Mouse (Mus musculus) midbrain, embryonic 13.5 days (tissue): Measurements from ENCODE around the gene Erc1. TPM values are rescaled to one million over a fixed set of nuclear protein-coding genes. Genes with fewer than 3 reads are reported as not detected.
"Not testable (repeated sequence)": the region's sequence is repeated elsewhere in the genome, so short reads cannot be mapped to it uniquely, and the experiment has no call there.

Experiments
- ATAC-seq: fragments of 200-750 bp; cut with Nextera tagmentation; 2 replicates; pipeline ENCODE4 v1.8.0; 2017; ENCODE audit warnings: mild to moderate bottlenecking, moderate TSS enrichment, moderate library complexity
- H3K27ac ChIP-seq: fragments of 300-500 bp; sonication (generic); 2 replicates; pipeline ENCODE4 v1.5.1; 2015; ENCODE audit warnings: inconsistent platforms, mild to moderate bottlenecking, moderate library complexity
- H3K27me3 ChIP-seq: fragments of 300-500 bp; sonication (generic); 2 replicates; pipeline ENCODE4 v1.6.1; 2015; ENCODE audit warnings: mild to moderate bottlenecking, inconsistent platforms
- H3K36me3 ChIP-seq: fragments of 300-500 bp; sonication (generic); 2 replicates; pipeline ENCODE4 v1.6.1; 2015; ENCODE audit warnings: mild to moderate bottlenecking, inconsistent platforms
- H3K4me1 ChIP-seq: fragments of 300-500 bp; sonication (generic); replicated peaks from 2 replicates; pipeline ENCODE4 v1.6.1; 2015; ENCODE audit warnings: inconsistent platforms
- H3K4me2 ChIP-seq: fragments of 300-500 bp; sonication (generic); replicated peaks from 2 replicates; pipeline ENCODE4 v1.6.1; 2015; ENCODE audit warnings: moderate library complexity, mild to moderate bottlenecking, inconsistent platforms
- H3K4me3 ChIP-seq: fragments of 300-500 bp; sonication (generic); replicated peaks from 2 replicates; pipeline ENCODE4 v1.5.1; 2015; ENCODE audit warnings: mild to moderate bottlenecking, inconsistent platforms
- H3K9ac ChIP-seq: fragments of 300-500 bp; sonication (generic); replicated peaks from 2 replicates; pipeline ENCODE4 v1.6.1; 2015; ENCODE audit warnings: mild to moderate bottlenecking, inconsistent platforms
- H3K9me3 ChIP-seq: fragments of 300-500 bp; sonication (generic); 2 replicates; pipeline ENCODE4 v1.6.1; 2016; ENCODE audit warnings: mild to moderate bottlenecking, inconsistent platforms
- WGBS: fragments of 180-500 bp; shearing (Covaris S2); methylation state at CpG from one replicate; pipeline ENCODE4 v1.1.7; 2015; 5-methylcytosine and 5-hydroxymethylcytosine counted together
- polyA plus RNA-seq: library from polyadenylated mRNA; unstranded; fragments of >200 nt; fragmentation: Nextera tagmentation; extraction: Ambion mirVana; gene quantifications from 2 replicates; pipeline ENCODE4 v1.2.1, GENCODE M21; 2015

Erc1 gene
- polyA plus RNA-seq, 1 experiment from 2014 or later = 40.5 TPM

DNA sequence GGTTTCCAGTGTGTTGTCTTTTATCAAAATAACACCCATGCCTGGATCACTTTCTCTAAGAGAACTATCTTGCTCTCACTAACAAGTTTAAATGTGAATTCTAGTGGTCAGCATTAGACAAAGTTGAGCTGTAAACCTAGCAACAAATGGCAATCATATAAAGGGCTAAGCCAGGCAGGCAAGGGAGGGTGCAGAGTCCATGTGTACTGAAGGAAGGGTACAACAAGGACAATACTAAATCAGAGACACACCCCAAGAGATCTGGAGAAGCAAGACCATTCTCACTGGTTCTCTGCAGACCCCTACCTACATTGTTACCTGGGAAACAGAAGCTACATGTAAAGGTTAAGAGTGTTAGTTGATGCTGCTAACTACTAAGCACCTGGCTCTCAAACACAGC, 161.5 kb downstream of the Erc1 start:
- no peak for ATAC-seq

GRCm38 (mm10) chr6:119680746-119681145, 167.2 kb downstream of the Erc1 start:
- Histone ChIP-seq H3K9ac (no peak overlapping the region), H3K9me3 (no peaks in the 10 kb centered on the region), H3K4me3 (no peak overlapping the region), H3K27ac (no peak overlapping the region), H3K4me2 (no peak overlapping the region), H3K4me1 (no peaks in the 10 kb centered on the region), H3K27me3 (no peaks in the 10 kb centered on the region), H3K36me3 (0 out of 2 replicates have a peak, but pooled peaks cover 4% of the 10 kb centered on the region)
- WGBS = 97% methylated on average over 2 of the region's 2 CpGs
- no peak for ATAC-seq

More for the DNA sequence above, 161.5 kb downstream of the Erc1 start:
- Histone ChIP-seq H3K4me1 (no peaks in the 10 kb centered on the region), H3K27ac (no peak overlapping the region), H3K4me3 (no peak overlapping the region), H3K9ac (no peak overlapping the region), H3K36me3 (0 out of 2 replicates have a peak, but pooled peaks cover 18% of the 10 kb centered on the region), H3K27me3 (no peaks in the 10 kb centered on the region), H3K9me3 (no peaks in the 10 kb centered on the region), H3K4me2 (no peak overlapping the region)

DNA sequence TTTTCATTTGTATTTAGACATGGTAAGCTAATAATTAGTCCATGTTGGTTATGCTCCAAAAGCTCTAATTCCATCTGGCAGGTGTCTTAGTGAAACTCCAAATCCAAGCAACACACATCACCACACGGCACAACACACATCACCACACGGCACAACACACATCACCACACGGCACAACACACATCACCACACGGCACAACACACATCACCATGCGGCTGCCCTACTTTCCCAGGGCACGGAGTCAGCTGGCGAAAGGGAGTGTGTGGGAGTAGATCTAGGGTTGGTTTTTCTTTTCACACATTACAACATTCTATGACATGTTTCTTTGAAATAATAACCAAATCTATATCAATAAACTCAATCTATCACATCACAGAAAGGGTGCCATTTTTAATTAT, 173.2 kb downstream of the Erc1 start:
- Histone ChIP-seq H3K27ac (no peak overlapping the region), H3K4me2 (no peak overlapping the region), H3K4me3 (no peak overlapping the region), H3K4me1 (peaks cover 7% of the 10 kb centered on the region; the same call in 1 of the 2 replicates), H3K9me3 (no peaks in the 10 kb centered on the region), H3K36me3 (peaks cover 5% of the 10 kb centered on the region), H3K27me3 (no peaks in the 10 kb centered on the region), H3K9ac (no peak overlapping the region)
- 94% methylated on average over 7 of the region's 7 CpGs for WGBS
- no peak for ATAC-seq

DNA sequence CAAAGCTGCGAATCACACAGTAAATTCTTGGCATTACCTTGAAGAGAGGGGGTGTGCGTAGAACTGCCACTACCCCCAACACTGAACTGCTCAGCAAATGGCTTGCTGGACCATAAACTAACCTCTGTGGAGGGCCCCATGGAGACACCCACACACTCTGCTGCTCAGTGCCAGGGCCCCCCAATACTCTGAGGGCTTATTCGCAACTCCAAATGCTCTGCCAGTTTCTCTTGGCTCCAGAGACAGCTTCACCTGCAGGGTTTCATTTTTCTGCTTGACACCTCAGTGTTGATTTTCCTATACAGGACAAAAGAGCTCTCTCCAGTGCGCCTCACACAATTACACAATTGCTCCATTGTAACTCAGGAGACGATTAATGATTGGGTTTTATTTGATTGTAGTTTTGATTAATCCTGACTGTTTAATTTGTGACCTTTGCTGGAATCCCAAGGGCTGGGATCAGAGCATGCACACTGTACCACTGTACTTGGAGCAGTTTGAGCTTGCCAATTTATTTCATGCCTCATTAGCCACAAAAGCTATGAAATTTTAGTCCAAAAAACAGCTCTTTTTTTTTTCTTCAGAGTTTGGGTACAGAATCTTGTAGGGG, 173.7 kb downstream of the Erc1 start:
- peaks cover 7% of the 10 kb centered on the region; the same call in 1 of the 2 replicates for H3K4me1 ChIP-seq
- no peak for ATAC-seq
- H3K27ac ChIP-seq = peak overlapping the region; percentile 56; the same call in 1 of the 2 replicates
- peaks cover 5% of the 10 kb centered on the region for H3K36me3 ChIP-seq
- no peaks in the 10 kb centered on the region for H3K9me3 ChIP-seq
- 76% methylated on average over 5 of the region's 5 CpGs for WGBS
- no peaks in the 10 kb centered on the region for H3K27me3 ChIP-seq
- H3K4me2 ChIP-seq = no peak overlapping the region
- no peak overlapping the region for H3K9ac ChIP-seq
- H3K4me3 ChIP-seq = no peak overlapping the region

DNA sequence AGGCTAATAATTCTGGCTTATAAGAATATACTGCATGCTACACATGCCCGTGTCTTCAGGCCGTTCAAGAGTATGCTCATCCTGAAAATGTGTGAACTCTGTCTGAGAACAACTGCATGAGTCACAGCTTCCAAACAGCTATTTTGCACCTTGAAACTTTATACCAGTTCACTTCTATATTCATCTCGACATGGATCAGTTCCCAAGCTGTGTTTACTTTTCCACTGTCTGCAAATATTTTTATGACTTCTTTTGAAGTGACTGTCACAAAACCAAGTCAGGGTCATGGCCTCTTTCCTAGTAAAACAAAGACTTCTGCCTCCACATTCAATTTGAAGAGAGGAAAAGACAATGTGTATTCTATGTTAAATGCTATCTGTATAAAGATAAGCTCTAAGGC, 178.2 kb downstream of the Erc1 start:
- H3K4me3 ChIP-seq = no peak overlapping the region
- no peak overlapping the region for H3K27ac ChIP-seq
- no peak for ATAC-seq
- H3K9ac ChIP-seq = no peak overlapping the region
- WGBS = 77% methylated on average over 3 of the region's 3 CpGs
- H3K4me1 ChIP-seq = peaks cover 7% of the 10 kb centered on the region; the same call in 1 of the 2 replicates
- H3K27me3 ChIP-seq = no peaks in the 10 kb centered on the region
- H3K9me3 ChIP-seq = no peaks in the 10 kb centered on the region
- peaks cover 5% of the 10 kb centered on the region for H3K36me3 ChIP-seq
- H3K4me2 ChIP-seq = no peak overlapping the region

GRCm38 (mm10) chr6:119662936-119663335, 185.0 kb downstream of the Erc1 start:
- no peak overlapping the region for H3K4me2 ChIP-seq
- no peak for ATAC-seq

DNA sequence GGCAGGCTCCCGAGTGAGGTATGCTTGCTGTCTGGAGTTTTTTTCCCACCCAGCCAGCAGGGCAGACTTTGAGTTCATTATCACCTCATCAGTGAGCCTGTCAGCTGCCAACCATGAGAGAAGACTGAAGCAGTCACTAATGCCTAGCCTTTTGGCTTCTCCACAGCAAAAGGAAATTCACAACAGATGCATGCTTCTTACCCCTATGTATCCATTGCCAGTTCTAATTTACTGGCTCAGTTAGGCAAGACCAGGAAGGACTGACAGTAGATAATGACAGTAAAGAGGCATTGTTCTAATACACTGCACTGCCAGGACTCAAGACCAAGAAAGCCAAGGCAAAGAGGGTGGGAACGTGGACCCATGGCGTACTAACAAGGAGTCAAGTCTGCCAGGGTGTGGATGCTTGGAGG, 186.9 kb downstream of the Erc1 start:
- Histone ChIP-seq H3K4me3 (no peak overlapping the region), H3K4me2 (no peak overlapping the region), H3K36me3 (no peaks in the 10 kb centered on the region), H3K9ac (no peak overlapping the region), H3K4me1 (no peaks in the 10 kb centered on the region), H3K27me3 (no peaks in the 10 kb centered on the region), H3K27ac (no peak overlapping the region), H3K9me3 (no peaks in the 10 kb centered on the region)
- WGBS = 75% methylated on average over 3 of the region's 3 CpGs
- no peak for ATAC-seq

More at GRCm38 (mm10) chr6:119662936-119663335, 185.0 kb downstream of the Erc1 start:
- Histone ChIP-seq H3K9me3 (no peaks in the 10 kb centered on the region), H3K9ac (no peak overlapping the region), H3K27ac (no peak overlapping the region), H3K36me3 (no peaks in the 10 kb centered on the region), H3K4me3 (no peak overlapping the region), H3K27me3 (no peaks in the 10 kb centered on the region), H3K4me1 (no peaks in the 10 kb centered on the region)
- WGBS = 88% methylated on average over 2 of the region's 2 CpGs

DNA sequence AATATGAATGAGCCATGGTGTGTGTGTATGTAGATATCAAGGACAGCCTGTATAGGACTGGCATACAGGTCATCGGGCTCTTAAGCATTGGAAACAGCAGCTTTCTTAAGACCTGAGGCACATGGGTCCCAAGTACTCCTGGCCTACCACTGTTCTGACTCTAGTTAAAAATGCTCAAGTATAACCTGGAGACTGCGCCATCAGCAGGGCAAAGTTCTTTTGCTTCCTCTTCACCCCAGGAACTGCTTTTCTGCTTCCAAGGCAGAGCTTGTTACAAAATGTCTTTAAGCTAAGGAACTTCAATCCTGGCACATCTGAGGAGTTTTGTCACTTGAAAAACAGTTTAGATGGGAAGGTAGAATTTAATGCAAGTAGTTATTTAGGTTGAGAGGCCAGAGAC, 189.5 kb downstream of the Erc1 start:
- H3K9ac ChIP-seq = no peak overlapping the region
- no peak overlapping the region for H3K4me2 ChIP-seq
- no peaks in the 10 kb centered on the region for H3K4me1 ChIP-seq
- no peaks in the 10 kb centered on the region for H3K36me3 ChIP-seq
- H3K4me3 ChIP-seq = no peak overlapping the region
- no peak overlapping the region for H3K27ac ChIP-seq
- ATAC-seq = no peak
- no peaks in the 10 kb centered on the region for H3K9me3 ChIP-seq
- no peaks in the 10 kb centered on the region for H3K27me3 ChIP-seq
- 97% methylated on average over 2 of the region's 2 CpGs for WGBS

DNA sequence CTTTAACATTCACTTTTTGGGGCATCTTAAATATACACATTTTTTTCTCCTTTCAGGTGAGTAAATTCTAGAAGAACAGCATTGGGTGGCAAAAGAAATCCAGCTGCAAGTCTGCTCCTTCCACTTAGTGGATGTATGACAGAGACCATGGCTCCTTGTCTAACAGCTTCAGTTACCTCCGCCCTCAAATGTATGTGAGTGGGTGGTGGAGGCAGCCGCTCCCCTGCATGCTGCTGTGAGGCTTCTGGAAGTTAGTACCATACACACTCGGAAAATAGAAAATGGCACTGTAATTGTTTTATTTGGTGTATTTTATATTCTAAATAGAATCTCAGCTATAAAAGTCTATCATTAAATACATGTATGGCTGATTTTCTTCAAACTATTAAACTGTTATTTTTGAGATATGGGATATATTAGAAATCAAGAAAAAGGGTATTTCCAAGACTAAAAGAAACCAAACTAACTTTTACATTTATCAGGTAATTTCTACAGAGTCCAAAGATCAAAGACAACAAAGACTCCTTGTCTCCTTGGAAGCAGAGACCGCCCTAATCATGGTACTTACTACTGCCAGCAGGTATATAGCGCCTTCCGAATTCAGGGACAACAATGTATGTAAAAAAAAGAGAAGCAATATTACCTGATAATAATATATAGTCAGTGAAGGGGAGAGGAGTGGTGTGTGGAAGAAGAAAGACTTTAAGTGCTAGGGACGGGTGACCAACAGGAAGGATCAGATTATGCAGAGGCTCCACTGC, 190.4 kb downstream of the Erc1 start:
- ATAC-seq = no peak
- WGBS = 93% methylated on average over 7 of the region's 7 CpGs
- Histone ChIP-seq H3K27ac (no peak overlapping the region), H3K27me3 (no peaks in the 10 kb centered on the region), H3K9me3 (no peaks in the 10 kb centered on the region), H3K4me1 (no peaks in the 10 kb centered on the region), H3K4me2 (no peak overlapping the region), H3K4me3 (no peak overlapping the region), H3K9ac (no peak overlapping the region), H3K36me3 (no peaks in the 10 kb centered on the region)

DNA sequence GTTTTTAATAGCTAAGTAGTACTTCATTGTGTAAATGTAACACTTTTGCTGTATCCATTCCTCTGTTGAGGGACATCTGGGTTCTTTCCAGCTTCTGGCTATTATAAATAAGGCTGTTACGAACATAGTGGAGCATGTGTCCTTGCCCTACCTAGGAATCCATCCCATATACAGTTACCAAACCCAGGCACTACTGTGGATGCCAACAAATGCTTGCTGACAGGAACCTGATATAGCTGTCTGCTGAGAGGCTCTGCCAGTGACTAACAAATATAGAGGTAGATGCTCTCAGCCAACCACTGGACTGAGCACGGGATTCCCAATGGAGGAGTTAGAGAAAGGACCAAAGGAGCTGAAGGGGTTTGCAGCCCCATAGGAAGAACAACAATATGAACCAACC, 193.2 kb downstream of the Erc1 start:
- not testable (repeated sequence) for H3K36me3 ChIP-seq, H3K4me2 ChIP-seq, H3K27me3 ChIP-seq, ATAC-seq, H3K27ac ChIP-seq, H3K9ac ChIP-seq, H3K4me3 ChIP-seq, H3K9me3 ChIP-seq, H3K4me1 ChIP-seq
- WGBS = 96% methylated on average over 2 of the region's 2 CpGs

GRCm38 (mm10) chr6:119643880-119644460, 204.0 kb downstream of the Erc1 start:
- WGBS = 83% methylated on average over 14 of the region's 14 CpGs
- Histone ChIP-seq H3K27ac (no peak overlapping the region), H3K9me3 (no peaks in the 10 kb centered on the region), H3K4me1 (no peaks in the 10 kb centered on the region), H3K4me3 (no peak overlapping the region), H3K36me3 (no peaks in the 10 kb centered on the region), H3K27me3 (no peaks in the 10 kb centered on the region), H3K4me2 (no peak overlapping the region), H3K9ac (no peak overlapping the region)
- ATAC-seq = no peak

DNA sequence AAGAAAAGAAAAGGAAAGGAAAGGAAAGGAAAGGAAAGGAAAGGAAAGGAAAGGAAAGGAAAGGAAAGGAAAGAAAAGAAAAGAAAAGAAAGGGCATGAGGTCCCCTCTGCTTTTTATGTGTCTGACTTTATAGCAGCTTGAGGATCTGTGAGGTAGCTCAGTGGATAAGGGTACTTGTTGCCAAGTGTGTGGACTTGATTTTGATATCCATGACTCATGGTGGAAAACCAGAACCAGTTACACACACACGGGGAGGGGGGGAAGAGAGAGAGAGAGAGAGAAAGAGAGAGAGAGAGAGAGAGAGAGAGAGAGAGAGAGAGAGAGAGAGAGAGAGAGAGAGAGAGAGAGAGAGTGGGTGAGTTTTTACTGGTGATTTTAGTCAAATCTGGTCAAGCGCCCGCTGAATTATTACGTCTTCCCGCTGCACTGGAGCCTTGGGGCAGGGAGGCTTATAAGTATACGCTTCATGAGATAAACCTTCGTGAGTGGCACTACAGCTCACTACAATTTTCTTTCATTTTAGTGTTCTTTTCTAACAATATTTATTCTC, 204.7 kb downstream of the Erc1 start:
- 95% methylated on average over 7 of the region's 7 CpGs for WGBS
- ATAC-seq = no peak

More for the DNA sequence above, 204.7 kb downstream of the Erc1 start:
- no peaks in the 10 kb centered on the region for H3K27me3 ChIP-seq
- no peaks in the 10 kb centered on the region for H3K36me3 ChIP-seq
- H3K4me2 ChIP-seq = no peak overlapping the region
- H3K27ac ChIP-seq = no peak overlapping the region
- no peak overlapping the region for H3K4me3 ChIP-seq
- no peaks in the 10 kb centered on the region for H3K9me3 ChIP-seq
- no peaks in the 10 kb centered on the region for H3K4me1 ChIP-seq
- H3K9ac ChIP-seq = no peak overlapping the region
